Mouse (Mus musculus) frontal cortex, postnatal 14 days (tissue): ENCODE data around the gene Efna3.
A peak's percentile ranks its signal among the peaks of the same experiment; 100 is the strongest.

Source experiments
- DNase-seq, 2 experiments: peaks; one replicate each; pipeline ENCODE4 v3.0.0; 2022; ENCODE audit warnings: low spot score in 2 of 2

Efna3 gene

GRCm38 (mm10) chr3:89315930-89316831 lies 6.6 kb downstream of the Efna3 start:
- no peak for DNase-seq

- peak; percentile 46 to 73 for DNase-seq
Observed at GRCm38 (mm10) chr3:89315195-89315929, 7.4 kb downstream of the Efna3 start.

GRCm38 (mm10) chr3:89314791-89315190 lies 8.0 kb downstream of the Efna3 start:
- DNase-seq = no peak

GRCm38 (mm10) chr3:89314340-89314739 lies 8.4 kb downstream of the Efna3 start:
- no peak for DNase-seq

- peak in 1 of 2 experiments; percentile 54 for DNase-seq
Observed at GRCm38 (mm10) chr3:89308089-89308488, 14.7 kb downstream of the Efna3 start.

GRCm38 (mm10) chr3:89305551-89306325 lies 17.0 kb downstream of the Efna3 start:
- DNase-seq = no peak

- DNase-seq = no peak
Observed at GRCm38 (mm10) chr3:89305105-89305504, 17.7 kb downstream of the Efna3 start.

GRCm38 (mm10) chr3:89304440-89304839 lies 18.3 kb downstream of the Efna3 start:
- no peak for DNase-seq

GRCm38 (mm10) chr3:89300514-89300913 lies 22.3 kb downstream of the Efna3 start:
- no peak for DNase-seq

- DNase-seq = no peak
Observed at GRCm38 (mm10) chr3:89300071-89300470, 22.7 kb downstream of the Efna3 start.

GRCm38 (mm10) chr3:89299499-89299898 lies 23.3 kb downstream of the Efna3 start:
- peak in 1 of 2 experiments; percentile 17 for DNase-seq

GRCm38 (mm10) chr3:89298908-89299307 lies 23.9 kb downstream of the Efna3 start:
- no peak for DNase-seq

GRCm38 (mm10) chr3:89296761-89297396 lies 25.9 kb downstream of the Efna3 start:
- DNase-seq = no peak

- no peak for DNase-seq
Observed at GRCm38 (mm10) chr3:89295685-89296230, 27.0 kb downstream of the Efna3 start.

- no peak for DNase-seq
Observed at GRCm38 (mm10) chr3:89294195-89294594, 28.6 kb downstream of the Efna3 start.

GRCm38 (mm10) chr3:89293247-89293918 lies 29.4 kb downstream of the Efna3 start:
- no peak for DNase-seq

GRCm38 (mm10) chr3:89292303-89292702 lies 30.5 kb downstream of the Efna3 start:
- DNase-seq = no peak

GRCm38 (mm10) chr3:89291874-89292273 lies 30.9 kb downstream of the Efna3 start:
- DNase-seq = no peak

- no peak for DNase-seq
Observed at GRCm38 (mm10) chr3:89288503-89288928, 34.2 kb downstream of the Efna3 start.

- DNase-seq = no peak
Observed at GRCm38 (mm10) chr3:89287286-89287685, 35.5 kb downstream of the Efna3 start.

GRCm38 (mm10) chr3:89285526-89285925 lies 37.2 kb downstream of the Efna3 start:
- DNase-seq = no peak
